Mouse (Mus musculus): Measurements from ENCODE around the gene Vasp. TPM values are rescaled to one million over a fixed set of nuclear protein-coding genes. Genes with fewer than 3 reads are reported as not detected.

Gene Vasp
- polyA plus RNA-seq, 1 experiment from 2014 or later, result 69.3 TPM

GRCm38 (mm10) chr7:19242005-19242404 lies 29.6 kb downstream of the Vasp start:
- WGBS, result 85% methylated on average over 1 of the region's 1 CpGs
- no peak overlapping the region for H3K9ac ChIP-seq

GRCm38 (mm10) chr7:19240905-19241463 lies 30.6 kb downstream of the Vasp start:
- no peak overlapping the region for H3K4me2 ChIP-seq (replicated peaks)
- no peaks in the 10 kb centered on the region for H3K27me3 ChIP-seq
- no peak overlapping the region for H3K27ac ChIP-seq
- no peaks in the 10 kb centered on the region for H3K4me1 ChIP-seq
- WGBS, result 88% methylated on average over 8 of the region's 8 CpGs
- no peaks in the 10 kb centered on the region for H3K9me3 ChIP-seq
- no peak overlapping the region for H3K4me3 ChIP-seq
- H3K9ac ChIP-seq, result no peak overlapping the region
- ATAC-seq (ENCODE audit: insufficient number of reproducible peaks, insufficient read depth, low FRiP score, low TSS enrichment), result no peak
- H3K36me3 ChIP-seq, result peaks cover 10% of the 10 kb centered on the region; the same call in 1 of the 2 replicates

More at GRCm38 (mm10) chr7:19242005-19242404, 29.6 kb downstream of the Vasp start:
- Histone ChIP-seq H3K9me3 (no peaks in the 10 kb centered on the region), H3K4me2 (replicated peaks) (no peak overlapping the region), H3K4me3 (no peak overlapping the region), H3K27ac (no peak overlapping the region), H3K4me1 (no peaks in the 10 kb centered on the region), H3K36me3 (peaks cover 10% of the 10 kb centered on the region; the same call in 1 of the 2 replicates), H3K27me3 (no peaks in the 10 kb centered on the region)
- ATAC-seq (ENCODE audit: insufficient number of reproducible peaks, insufficient read depth, low FRiP score, low TSS enrichment), result no peak

GRCm38 (mm10) chr7:19239986-19240385 lies 31.6 kb downstream of the Vasp start:
- no peak for ATAC-seq (ENCODE audit: insufficient number of reproducible peaks, insufficient read depth, low FRiP score, low TSS enrichment)
- no peaks in the 10 kb centered on the region for H3K9me3 ChIP-seq
- no peaks in the 10 kb centered on the region for H3K4me1 ChIP-seq
- no peak overlapping the region for H3K4me3 ChIP-seq
- H3K9ac ChIP-seq, result no peak overlapping the region
- H3K36me3 ChIP-seq, result peaks cover 4% of the 10 kb centered on the region; the same call in 1 of the 2 replicates
- no peaks in the 10 kb centered on the region for H3K27me3 ChIP-seq
- H3K4me2 ChIP-seq (replicated peaks), result no peak overlapping the region
- H3K27ac ChIP-seq, result no peak overlapping the region
- 75% methylated on average over 4 of the region's 4 CpGs for WGBS

GRCm38 (mm10) chr7:19239423-19239822 lies 32.2 kb downstream of the Vasp start:
- H3K9me3 ChIP-seq, result no peaks in the 10 kb centered on the region
- no peaks in the 10 kb centered on the region for H3K36me3 ChIP-seq
- H3K4me3 ChIP-seq, result no peak overlapping the region
- no peak overlapping the region for H3K4me2 ChIP-seq (replicated peaks)
- 0 out of 2 replicates have a peak, but pooled peaks have one; percentile 76 for ATAC-seq (ENCODE audit: insufficient number of reproducible peaks, insufficient read depth, low FRiP score, low TSS enrichment)
- H3K9ac ChIP-seq, result no peak overlapping the region
- H3K27me3 ChIP-seq, result no peaks in the 10 kb centered on the region
- H3K4me1 ChIP-seq, result no peaks in the 10 kb centered on the region
- H3K27ac ChIP-seq, result no peak overlapping the region
- WGBS, result 0% methylated on average over 1 of the region's 1 CpGs

GRCm38 (mm10) chr7:19238344-19238743 lies 33.3 kb downstream of the Vasp start:
- no peak for ATAC-seq (ENCODE audit: insufficient number of reproducible peaks, insufficient read depth, low FRiP score, low TSS enrichment)
- Histone ChIP-seq H3K4me1 (no peaks in the 10 kb centered on the region), H3K4me2 (replicated peaks) (no peak overlapping the region)

GRCm38 (mm10) chr7:19236411-19236810 lies 35.2 kb downstream of the Vasp start:
- Histone ChIP-seq H3K9ac (no peak overlapping the region), H3K36me3 (peaks cover 2% of the 10 kb centered on the region; the same call in 1 of the 2 replicates), H3K4me1 (no peaks in the 10 kb centered on the region), H3K4me3 (no peak overlapping the region), H3K27me3 (no peaks in the 10 kb centered on the region), H3K27ac (no peak overlapping the region), H3K9me3 (no peaks in the 10 kb centered on the region), H3K4me2 (replicated peaks) (no peak overlapping the region)
- ATAC-seq (ENCODE audit: insufficient number of reproducible peaks, insufficient read depth, low FRiP score, low TSS enrichment), result no peak
- WGBS, result 70% methylated on average over 2 of the region's 2 CpGs

More at GRCm38 (mm10) chr7:19238344-19238743, 33.3 kb downstream of the Vasp start:
- Histone ChIP-seq H3K36me3 (no peaks in the 10 kb centered on the region; the same call in 1 of the 2 replicates), H3K27me3 (no peaks in the 10 kb centered on the region), H3K27ac (no peak overlapping the region), H3K9me3 (no peaks in the 10 kb centered on the region), H3K4me3 (no peak overlapping the region), H3K9ac (no peak overlapping the region)
- WGBS, result 100% methylated on average over 4 of the region's 4 CpGs

GRCm38 (mm10) chr7:19235092-19235671 lies 36.4 kb downstream of the Vasp start:
- ATAC-seq (ENCODE audit: insufficient number of reproducible peaks, insufficient read depth, low FRiP score, low TSS enrichment), result no peak
- no peak overlapping the region for H3K4me2 ChIP-seq (replicated peaks)
- WGBS, result 86% methylated on average over 2 of the region's 2 CpGs
- H3K27ac ChIP-seq, result no peak overlapping the region
- H3K4me3 ChIP-seq, result no peak overlapping the region
- no peaks in the 10 kb centered on the region for H3K9me3 ChIP-seq
- 0 out of 2 replicates have a peak, but pooled peaks cover 2% of the 10 kb centered on the region for H3K4me1 ChIP-seq
- H3K36me3 ChIP-seq, result peaks cover 8% of the 10 kb centered on the region; the same call in 1 of the 2 replicates
- H3K27me3 ChIP-seq, result no peaks in the 10 kb centered on the region
- no peak overlapping the region for H3K9ac ChIP-seq

GRCm38 (mm10) chr7:19234652-19235051 lies 37.0 kb downstream of the Vasp start:
- no peaks in the 10 kb centered on the region for H3K27me3 ChIP-seq
- H3K27ac ChIP-seq, result no peak overlapping the region
- 79% methylated on average over 5 of the region's 5 CpGs for WGBS
- H3K4me1 ChIP-seq, result peaks cover 3% of the 10 kb centered on the region; the same call in 1 of the 2 replicates
- H3K9ac ChIP-seq, result no peak overlapping the region
- no peaks in the 10 kb centered on the region for H3K9me3 ChIP-seq
- peaks cover 8% of the 10 kb centered on the region; the same call in 1 of the 2 replicates for H3K36me3 ChIP-seq
- ATAC-seq (ENCODE audit: insufficient number of reproducible peaks, insufficient read depth, low FRiP score, low TSS enrichment), result no peak
- no peak overlapping the region for H3K4me2 ChIP-seq (replicated peaks)
- no peak overlapping the region for H3K4me3 ChIP-seq

- H3K4me2 ChIP-seq (replicated peaks), result no peak overlapping the region
- ATAC-seq (ENCODE audit: insufficient number of reproducible peaks, insufficient read depth, low FRiP score, low TSS enrichment), result no peak
- H3K9me3 ChIP-seq, result no peaks in the 10 kb centered on the region
- WGBS, result 93% methylated on average over 3 of the region's 3 CpGs
- H3K9ac ChIP-seq, result no peak overlapping the region
- peaks cover 8% of the 10 kb centered on the region; the same call in 1 of the 2 replicates for H3K36me3 ChIP-seq
- peaks cover 13% of the 10 kb centered on the region for H3K4me1 ChIP-seq
- no peaks in the 10 kb centered on the region for H3K27me3 ChIP-seq
- H3K27ac ChIP-seq, result no peak overlapping the region
- no peak overlapping the region for H3K4me3 ChIP-seq
Measured at GRCm38 (mm10) chr7:19231849-19232248, 39.8 kb downstream of the Vasp start.

GRCm38 (mm10) chr7:19230899-19231298 lies 40.7 kb downstream of the Vasp start:
- no peak for ATAC-seq (ENCODE audit: insufficient number of reproducible peaks, insufficient read depth, low FRiP score, low TSS enrichment)
- Histone ChIP-seq H3K9ac (peak overlapping the region; percentile 60; the same call in 1 of the 2 replicates), H3K4me3 (no peak overlapping the region), H3K4me1 (peaks cover 15% of the 10 kb centered on the region), H3K27me3 (no peaks in the 10 kb centered on the region), H3K36me3 (peaks cover 8% of the 10 kb centered on the region; the same call in 1 of the 2 replicates), H3K27ac (no peak overlapping the region), H3K4me2 (replicated peaks) (no peak overlapping the region), H3K9me3 (no peaks in the 10 kb centered on the region)
- 95% methylated on average over 5 of the region's 5 CpGs for WGBS

GRCm38 (mm10) chr7:19230041-19230580 lies 41.5 kb downstream of the Vasp start:
- H3K4me3 ChIP-seq, result no peak overlapping the region
- no peak overlapping the region for H3K27ac ChIP-seq
- H3K9ac ChIP-seq, result peak overlapping the region; percentile 60; the same call in 1 of the 2 replicates
- H3K36me3 ChIP-seq, result peaks cover 12% of the 10 kb centered on the region
- no peak for ATAC-seq (ENCODE audit: insufficient number of reproducible peaks, insufficient read depth, low FRiP score, low TSS enrichment)
- peaks cover 15% of the 10 kb centered on the region for H3K4me1 ChIP-seq
- no peaks in the 10 kb centered on the region for H3K27me3 ChIP-seq
- WGBS, result 95% methylated on average over 2 of the region's 2 CpGs
- H3K4me2 ChIP-seq (replicated peaks), result no peak overlapping the region
- H3K9me3 ChIP-seq, result no peaks in the 10 kb centered on the region

- Histone ChIP-seq H3K9me3 (no peaks in the 10 kb centered on the region), H3K4me1 (peaks cover 15% of the 10 kb centered on the region), H3K4me3 (peak overlapping the region; percentile 68), H3K36me3 (peaks cover 12% of the 10 kb centered on the region), H3K27me3 (no peaks in the 10 kb centered on the region), H3K27ac (no peak overlapping the region), H3K4me2 (replicated peaks) (peak overlapping the region; percentile 63), H3K9ac (peak overlapping the region; percentile 60)
- 50% methylated on average over 5 of the region's 5 CpGs for WGBS
- no peak for ATAC-seq (ENCODE audit: insufficient number of reproducible peaks, insufficient read depth, low FRiP score, low TSS enrichment)
Measured at GRCm38 (mm10) chr7:19229404-19229803, 42.2 kb downstream of the Vasp start.
